Mouse (Mus musculus): ENCODE measurements at regions not wholly inside any gene's neighbourhood (a gene's known extent, or its start where the extent isn't known, plus 50 kb on each side); places are given as distances from the start of the nearest gene placed in this dataset.
A peak's percentile ranks its signal among the peaks of the same experiment; 100 is the strongest.

DNA sequence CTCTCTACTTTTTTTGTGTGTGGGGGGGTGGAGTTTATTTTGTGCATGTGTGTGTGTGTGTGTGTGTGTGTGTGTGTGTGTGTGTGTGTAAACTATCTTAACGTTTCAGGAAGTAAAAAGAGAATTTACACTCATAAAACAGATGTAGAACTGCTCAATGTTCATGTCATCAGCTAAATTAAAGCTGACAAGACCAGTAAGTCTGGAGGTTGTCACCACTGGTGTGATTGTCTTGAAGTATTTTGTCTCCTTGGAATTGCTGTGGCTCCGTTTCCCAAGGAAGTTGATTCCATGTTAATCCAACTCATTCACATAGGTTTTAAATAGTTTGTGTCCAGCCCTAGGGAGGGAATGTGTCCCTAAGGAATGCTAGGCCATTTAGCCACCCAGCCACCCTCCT, 374.1 kb upstream of the Itga1 start:
- no peak overlapping the region for H3K27ac ChIP-seq (ENCODE audit: low read length)
- no peak overlapping the region for H3K4me2 ChIP-seq (replicated peaks; ENCODE audit: low read depth, low read length)
- H3K4me1 ChIP-seq (ENCODE audit: insufficient read depth, low read depth, low read length), result no peaks in the 10 kb centered on the region
- DNase-seq (ENCODE audit: low spot score), result no peak
- TF ChIP-seq EP300 (IDR thresholded peaks at IDR 0.05), result no peak
- no peak for TF ChIP-seq CTCF (IDR thresholded peaks at IDR 0.05)
- ATAC-seq, result no peak
- no peak overlapping the region for H3K9ac ChIP-seq (replicated peaks; ENCODE audit: low read depth)
- no peaks in the 10 kb centered on the region for H3K9me3 ChIP-seq (ENCODE audit: low read length)
- no peaks in the 10 kb centered on the region for H3K36me3 ChIP-seq (ENCODE audit: insufficient read depth, low read length)
- no peak overlapping the region for H3K4me3 ChIP-seq (ENCODE audit: low read depth, low read length)
- WGBS, result 67% methylated on average over 2 of the region's 2 CpGs
- H3K27me3 ChIP-seq (replicated peaks; ENCODE audit: insufficient read depth, low read length), result no peaks in the 10 kb centered on the region

DNA sequence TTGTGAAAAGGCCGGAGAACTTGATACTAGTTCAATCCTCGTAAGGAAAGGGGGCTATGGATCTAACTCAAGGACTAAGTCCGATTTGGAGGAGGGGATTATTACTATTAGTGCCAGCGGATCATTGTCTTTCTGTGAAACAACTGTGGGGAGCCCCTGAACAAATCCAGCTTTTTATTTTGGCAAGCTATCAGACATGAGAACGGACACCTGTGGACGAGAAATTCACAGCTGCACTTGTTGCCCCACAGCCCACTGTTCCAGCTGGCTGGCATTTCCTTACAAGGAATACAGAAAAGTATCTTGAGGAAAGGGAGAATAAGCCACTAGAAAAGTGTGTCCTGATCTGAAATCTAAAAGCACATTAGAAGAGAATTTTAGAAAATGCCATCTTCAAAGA, 363.9 kb upstream of the Itga1 start:
- no peaks in the 10 kb centered on the region for H3K4me1 ChIP-seq (ENCODE audit: insufficient read depth, low read depth, low read length)
- H3K27ac ChIP-seq (ENCODE audit: low read length), result no peak overlapping the region

DNA sequence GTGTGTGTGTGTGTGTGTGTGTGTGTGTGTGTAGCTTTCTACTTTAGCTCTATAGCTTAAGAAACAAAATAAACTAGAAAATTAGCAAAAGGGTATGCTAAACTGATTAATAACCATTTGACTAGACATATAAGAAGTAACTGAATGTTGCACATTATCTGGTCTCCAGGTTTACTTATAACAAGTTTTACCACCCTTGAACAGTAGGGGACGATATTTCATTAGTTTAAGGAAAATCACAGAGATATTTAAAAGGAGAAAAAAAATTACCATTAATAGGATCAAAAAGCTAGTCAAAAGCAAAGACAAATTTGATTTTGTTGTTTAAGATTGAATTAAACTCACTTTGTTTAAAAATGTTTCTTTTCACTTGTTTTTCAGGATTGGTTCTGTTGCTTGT, 349.5 kb upstream of the Itga1 start:
- DNase-seq (ENCODE audit: low spot score), result peak; percentile 21
- Histone ChIP-seq H3K9me3 (ENCODE audit: low read length) (no peaks in the 10 kb centered on the region), H3K4me3 (ENCODE audit: low read depth, low read length) (no peak overlapping the region), H3K4me2 (replicated peaks; ENCODE audit: low read depth, low read length) (no peak overlapping the region), H3K4me1 (ENCODE audit: insufficient read depth, low read depth, low read length) (no peaks in the 10 kb centered on the region), H3K9ac (replicated peaks; ENCODE audit: low read depth) (no peak overlapping the region), H3K27me3 (replicated peaks; ENCODE audit: insufficient read depth, low read length) (no peaks in the 10 kb centered on the region), H3K36me3 (ENCODE audit: insufficient read depth, low read length) (no peaks in the 10 kb centered on the region), H3K27ac (ENCODE audit: low read length) (no peak overlapping the region)
- no peak for TF ChIP-seq EP300 (IDR thresholded peaks at IDR 0.05)
- TF ChIP-seq CTCF (IDR thresholded peaks at IDR 0.05), result peak; percentile 59
- WGBS, result 6% methylated on average over 1 of the region's 1 CpGs
- no peak for ATAC-seq

More for the DNA sequence above, 363.9 kb upstream of the Itga1 start:
- Histone ChIP-seq H3K4me2 (replicated peaks; ENCODE audit: low read depth, low read length) (no peak overlapping the region), H3K27me3 (replicated peaks; ENCODE audit: insufficient read depth, low read length) (no peaks in the 10 kb centered on the region), H3K9me3 (ENCODE audit: low read length) (no peaks in the 10 kb centered on the region), H3K36me3 (ENCODE audit: insufficient read depth, low read length) (no peaks in the 10 kb centered on the region), H3K4me3 (ENCODE audit: low read depth, low read length) (no peak overlapping the region), H3K9ac (replicated peaks; ENCODE audit: low read depth) (no peak overlapping the region)
- TF ChIP-seq EP300 (IDR thresholded peaks at IDR 0.05) (no peak), CTCF (IDR thresholded peaks at IDR 0.05) (no peak)
- DNase-seq (ENCODE audit: low spot score) (no peak), ATAC-seq (no peak)
- 83% methylated on average over 6 of the region's 6 CpGs for WGBS

DNA sequence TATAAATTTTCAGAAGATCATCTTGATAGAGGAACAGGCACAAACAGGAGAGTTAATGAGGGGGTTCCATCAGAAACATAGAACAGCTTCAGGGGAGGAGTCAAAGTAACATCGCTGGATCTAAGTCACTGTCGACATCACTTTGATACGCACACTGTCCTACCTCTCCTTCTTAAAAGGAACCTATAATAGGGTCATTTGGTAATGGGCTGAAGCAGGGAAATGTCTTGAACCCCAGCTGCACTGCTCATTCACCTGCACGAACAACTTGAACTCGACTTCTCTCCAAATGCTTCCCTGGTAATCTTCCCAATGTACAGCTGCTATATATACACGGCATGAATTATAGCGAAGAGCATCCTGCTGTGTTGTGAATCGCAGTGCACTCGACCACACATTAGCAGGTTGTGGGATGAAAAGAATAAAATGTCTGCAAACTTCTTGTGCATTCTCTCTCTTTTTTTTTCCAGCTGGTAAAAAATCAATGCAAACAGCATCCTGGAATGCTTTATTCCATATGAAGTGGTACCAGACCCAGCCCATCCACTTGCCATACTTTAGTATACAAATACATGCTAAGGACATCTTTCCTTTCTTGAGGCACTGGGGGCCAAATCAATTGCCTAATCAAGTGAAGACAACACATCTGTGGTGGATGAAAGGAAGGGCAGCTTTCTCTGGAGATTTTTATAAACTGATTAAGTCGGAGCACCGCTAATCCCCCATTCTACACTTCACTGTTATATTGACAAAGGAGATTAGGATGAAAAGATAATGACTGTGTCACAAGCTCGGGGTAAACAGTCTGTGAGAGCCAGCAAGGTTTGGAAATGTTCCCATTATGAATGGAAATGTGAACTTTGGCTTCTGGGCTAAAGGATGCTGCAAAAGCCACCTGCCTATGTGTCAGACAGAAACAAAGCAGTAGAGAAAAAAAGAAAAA, 325.6 kb upstream of the Itga1 start:
- Histone ChIP-seq H3K27me3 (replicated peaks; ENCODE audit: insufficient read depth, low read length) (no peaks in the 10 kb centered on the region), H3K27ac (ENCODE audit: low read length) (no peak overlapping the region), H3K36me3 (ENCODE audit: insufficient read depth, low read length) (no peaks in the 10 kb centered on the region), H3K4me3 (ENCODE audit: low read depth, low read length) (no peak overlapping the region), H3K4me1 (ENCODE audit: insufficient read depth, low read depth, low read length) (no peaks in the 10 kb centered on the region), H3K9ac (replicated peaks; ENCODE audit: low read depth) (no peak overlapping the region), H3K9me3 (ENCODE audit: low read length) (no peaks in the 10 kb centered on the region), H3K4me2 (replicated peaks; ENCODE audit: low read depth, low read length) (no peak overlapping the region)
- DNase-seq (ENCODE audit: low spot score) (no peak), ATAC-seq (no peak)
- no peak for TF ChIP-seq CTCF (IDR thresholded peaks at IDR 0.05)
- no peak for TF ChIP-seq EP300 (IDR thresholded peaks at IDR 0.05)
- 65% methylated on average over 12 of the region's 12 CpGs for WGBS

DNA sequence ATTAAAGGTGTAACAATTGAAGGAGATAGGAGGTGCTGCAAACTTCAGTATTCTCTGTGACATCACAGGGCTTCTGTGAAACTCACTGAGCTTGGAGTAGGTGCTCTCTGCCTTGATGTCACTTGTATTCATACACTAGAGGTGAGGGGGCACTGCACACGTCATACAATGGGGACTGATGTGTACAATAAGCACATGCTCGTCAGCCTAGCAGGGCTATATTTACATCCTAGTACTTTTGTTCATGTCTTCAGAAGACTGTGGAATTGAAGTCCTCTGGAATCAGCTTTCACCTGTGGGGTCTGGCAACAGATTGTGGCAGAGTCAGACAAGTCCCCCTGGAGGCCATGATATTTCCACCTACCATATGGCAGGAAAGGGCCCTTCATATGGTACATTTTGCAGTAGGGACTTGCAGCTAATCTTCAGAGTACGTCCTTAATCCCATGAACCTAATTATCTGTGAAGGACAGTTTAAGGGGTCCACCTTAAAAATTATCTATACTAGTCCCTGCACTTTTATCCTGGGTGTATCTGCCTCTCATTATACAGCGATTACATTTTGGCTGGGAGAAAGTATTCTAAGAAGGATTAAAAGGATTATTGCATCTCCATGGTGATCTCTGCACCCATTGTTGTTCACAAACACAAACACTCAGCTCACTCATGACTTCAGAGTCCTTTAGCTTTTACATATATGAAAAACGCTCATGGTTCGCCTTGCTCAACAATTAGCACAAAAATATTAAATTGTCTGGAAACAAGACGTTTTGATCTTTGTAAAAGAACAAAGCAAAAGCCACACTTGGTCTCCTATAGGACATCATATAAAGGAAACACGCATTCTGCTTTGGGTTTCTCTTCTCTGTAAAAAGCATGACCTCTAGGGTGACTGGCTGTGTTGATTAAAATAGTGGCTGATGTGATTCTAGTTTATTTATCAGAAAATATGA, 324.1 kb upstream of the Itga1 start:
- Histone ChIP-seq H3K4me3 (ENCODE audit: low read depth, low read length) (no peak overlapping the region), H3K9me3 (ENCODE audit: low read length) (no peaks in the 10 kb centered on the region), H3K4me2 (replicated peaks; ENCODE audit: low read depth, low read length) (no peak overlapping the region), H3K27me3 (replicated peaks; ENCODE audit: insufficient read depth, low read length) (no peaks in the 10 kb centered on the region), H3K27ac (ENCODE audit: low read length) (no peak overlapping the region), H3K36me3 (ENCODE audit: insufficient read depth, low read length) (no peaks in the 10 kb centered on the region), H3K9ac (replicated peaks; ENCODE audit: low read depth) (no peak overlapping the region), H3K4me1 (ENCODE audit: insufficient read depth, low read depth, low read length) (no peaks in the 10 kb centered on the region)
- TF ChIP-seq EP300 (IDR thresholded peaks at IDR 0.05), result no peak
- TF ChIP-seq CTCF (IDR thresholded peaks at IDR 0.05), result no peak
- ATAC-seq (no peak), DNase-seq (ENCODE audit: low spot score) (no peak)
- 67% methylated on average over 8 of the region's 8 CpGs for WGBS

DNA sequence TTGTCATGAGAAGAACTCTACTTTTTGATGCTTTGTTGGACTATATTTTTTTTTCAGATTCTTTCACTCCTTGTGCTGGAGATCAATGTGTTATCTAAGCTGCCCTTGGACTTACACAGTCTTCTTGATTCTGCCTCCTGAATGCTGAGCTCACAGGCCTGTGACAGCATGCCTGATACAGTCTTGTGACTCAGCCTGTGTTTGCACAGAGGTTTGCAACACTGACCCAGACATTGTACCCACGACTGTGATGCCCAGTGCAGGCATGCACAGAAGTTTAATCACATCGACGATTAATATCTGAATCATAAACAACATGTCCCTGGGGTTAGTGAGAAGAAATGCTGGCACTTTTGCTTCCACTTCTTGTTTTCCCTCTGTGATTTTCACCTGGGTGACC, 322.0 kb upstream of the Itga1 start:
- no peak overlapping the region for H3K4me2 ChIP-seq (replicated peaks; ENCODE audit: low read depth, low read length)
- H3K9ac ChIP-seq (replicated peaks; ENCODE audit: low read depth), result no peak overlapping the region
- no peaks in the 10 kb centered on the region for H3K4me1 ChIP-seq (ENCODE audit: insufficient read depth, low read depth, low read length)
- ATAC-seq (no peak), DNase-seq (ENCODE audit: low spot score) (no peak)
- TF ChIP-seq CTCF (IDR thresholded peaks at IDR 0.05) (no peak), EP300 (IDR thresholded peaks at IDR 0.05) (no peak)
- H3K27me3 ChIP-seq (replicated peaks; ENCODE audit: insufficient read depth, low read length), result no peaks in the 10 kb centered on the region
- H3K36me3 ChIP-seq (ENCODE audit: insufficient read depth, low read length), result no peaks in the 10 kb centered on the region
- no peak overlapping the region for H3K4me3 ChIP-seq (ENCODE audit: low read depth, low read length)
- no peaks in the 10 kb centered on the region for H3K9me3 ChIP-seq (ENCODE audit: low read length)
- WGBS, result 66% methylated on average over 3 of the region's 3 CpGs
- H3K27ac ChIP-seq (ENCODE audit: low read length), result no peak overlapping the region
